Mouse (Mus musculus): Measurements from ENCODE around the gene Cdkn2b.

Gene Cdkn2b

DNA sequence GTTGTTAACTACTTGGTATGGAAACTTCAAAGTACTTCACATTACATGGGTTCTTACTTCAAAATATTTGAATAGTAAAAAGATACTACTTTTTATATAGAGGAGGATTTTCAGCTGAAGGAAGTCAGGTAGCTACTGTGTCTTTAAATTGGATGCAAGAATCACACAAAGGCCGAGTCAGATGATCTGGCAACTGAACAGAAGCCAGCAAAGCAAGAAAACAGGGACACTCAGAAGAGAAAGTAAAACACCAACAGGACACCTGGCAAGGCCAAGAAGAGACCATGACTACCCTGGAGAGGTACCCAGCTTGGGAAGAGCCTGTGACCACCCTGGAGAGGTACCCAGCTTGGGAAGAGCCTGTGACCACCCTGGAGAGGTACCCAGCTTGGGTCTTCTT, 24.3 kb downstream of the Cdkn2b start:
- DNase-seq, result no peak

DNA sequence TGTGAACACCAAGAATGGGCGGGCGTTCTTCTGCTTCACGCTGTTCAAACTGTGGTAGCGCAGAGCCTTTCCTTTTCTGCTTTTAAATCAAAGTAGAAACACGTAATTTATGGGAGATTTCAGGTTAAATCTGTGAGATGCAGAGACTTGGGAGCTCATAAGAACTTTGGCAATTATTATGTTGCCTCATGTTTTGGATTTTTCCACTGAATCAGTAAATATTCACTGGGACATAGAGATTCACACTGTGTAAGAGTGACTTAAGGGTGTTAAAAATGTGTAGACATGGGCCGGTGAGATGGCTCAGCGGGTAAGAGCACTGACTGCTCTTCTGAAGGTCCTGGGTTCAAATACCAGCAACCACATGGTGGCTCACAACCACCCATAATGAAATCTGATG, 25.2 kb downstream of the Cdkn2b start:
- DNase-seq, result no peak

GRCm38 (mm10) chr4:89282661-89283060, 28.2 kb downstream of the Cdkn2b start:
- DNase-seq, result no peak

- no peak for DNase-seq
Measured at GRCm38 (mm10) chr4:89282036-89282566, 28.7 kb downstream of the Cdkn2b start.

GRCm38 (mm10) chr4:89281236-89281635, 29.6 kb downstream of the Cdkn2b start:
- no peak for DNase-seq

DNA sequence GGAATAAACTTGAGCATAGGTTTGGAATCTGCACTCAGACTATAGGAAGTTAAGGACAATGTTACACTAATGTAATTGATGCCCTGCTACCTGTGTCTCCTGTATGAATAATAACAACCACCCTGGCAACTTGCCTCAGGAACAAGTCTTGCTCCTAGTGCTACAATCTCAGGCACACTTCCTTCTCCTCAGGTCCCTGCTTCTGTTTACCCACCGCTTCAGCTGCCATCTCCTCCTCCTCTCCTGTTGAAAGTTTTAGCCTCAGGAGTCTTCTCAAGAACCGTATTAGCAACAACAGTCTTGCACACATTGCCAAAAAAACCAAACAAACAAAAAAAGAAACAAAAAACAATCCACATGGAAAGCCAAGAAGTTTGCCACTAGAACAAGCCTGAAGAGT, 31.2 kb downstream of the Cdkn2b start:
- DNase-seq, result no peak

DNA sequence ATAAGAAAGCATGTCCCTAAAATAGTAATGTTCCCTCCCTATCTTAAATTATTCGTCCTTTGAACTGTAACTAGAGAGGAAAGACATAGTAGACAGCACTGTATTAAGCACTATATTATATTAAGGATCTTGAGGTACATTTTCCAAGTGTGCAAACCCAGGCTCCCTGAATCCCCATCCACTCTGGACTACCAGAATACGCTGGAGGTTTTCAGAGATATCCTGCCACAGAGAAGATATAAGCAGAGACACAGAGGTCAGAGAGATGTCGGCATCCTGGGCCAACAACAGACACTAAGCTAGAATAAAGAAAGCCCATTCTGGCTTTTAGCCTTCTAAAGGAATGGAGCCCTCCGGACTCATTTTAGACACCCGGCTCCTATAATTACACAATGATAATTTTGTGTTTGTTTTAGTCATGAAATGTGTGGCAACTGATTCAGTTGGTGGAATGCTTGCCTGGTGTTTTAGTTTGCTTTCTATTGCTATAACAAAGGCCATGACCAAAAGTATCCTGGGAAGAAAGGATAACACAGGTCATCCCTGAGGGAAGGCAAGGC, 33.4 kb downstream of the Cdkn2b start:
- DNase-seq, result no peak

GRCm38 (mm10) chr4:89276669-89277219, 34.1 kb downstream of the Cdkn2b start:
- DNase-seq, result no peak

GRCm38 (mm10) chr4:89275811-89276584, 34.8 kb downstream of the Cdkn2b start:
- DNase-seq, result no peak

- no peak for DNase-seq
Measured at GRCm38 (mm10) chr4:89274829-89275548, 35.9 kb downstream of the Cdkn2b start.

- no peak for DNase-seq
Measured at GRCm38 (mm10) chr4:89274006-89274405, 36.8 kb downstream of the Cdkn2b start.

DNA sequence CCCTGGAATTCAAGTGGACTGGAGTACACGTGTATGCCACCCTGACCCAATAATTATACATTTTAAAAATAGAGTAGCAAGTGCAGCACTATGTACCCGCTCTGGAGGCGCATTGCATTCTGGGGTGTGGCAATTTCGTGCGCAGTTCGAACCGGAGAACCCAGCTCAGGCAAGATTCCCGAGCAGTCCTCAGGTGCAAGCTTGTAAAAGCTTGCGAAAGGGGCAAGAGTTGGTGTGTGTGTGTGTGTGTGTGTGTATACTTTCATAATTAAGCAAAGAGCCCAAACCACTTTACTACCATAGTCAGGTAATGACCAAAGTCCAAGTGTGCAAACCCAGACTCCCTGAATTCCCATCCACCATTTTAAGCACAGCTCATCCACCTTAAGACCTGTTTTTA, 37.3 kb downstream of the Cdkn2b start:
- no peak for DNase-seq

GRCm38 (mm10) chr4:89272961-89273540, 37.8 kb downstream of the Cdkn2b start:
- no peak for DNase-seq

DNA sequence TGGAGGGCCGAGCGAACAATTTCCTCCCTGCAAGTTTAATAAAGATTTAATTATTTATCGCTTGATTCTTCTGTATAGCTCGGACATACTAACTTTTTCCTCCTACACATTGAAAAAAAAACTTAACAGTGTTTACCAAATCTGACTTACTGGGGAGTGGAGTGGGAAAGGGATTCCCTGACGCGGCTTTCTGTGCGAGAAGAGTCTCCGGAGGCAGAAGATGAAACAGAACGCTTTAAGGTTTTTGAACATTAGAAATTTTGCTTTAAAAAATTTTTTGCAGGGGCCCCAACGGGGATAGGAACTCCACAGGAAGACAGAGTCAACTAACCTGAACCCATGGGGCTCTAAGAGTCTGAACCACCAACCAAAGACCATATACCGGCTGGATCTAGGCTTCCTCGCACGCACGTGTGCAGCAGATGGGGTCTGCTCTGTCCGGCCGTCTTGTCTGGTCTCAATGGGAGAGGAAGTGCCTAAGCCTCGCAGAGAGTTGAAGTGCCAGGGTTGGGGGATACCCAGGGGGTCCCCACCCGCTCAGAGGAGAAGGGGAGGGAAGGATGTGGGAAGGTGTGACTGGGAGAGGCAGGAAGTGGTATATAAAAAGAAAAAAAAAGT, 38.6 kb downstream of the Cdkn2b start:
- DNase-seq, result no peak

GRCm38 (mm10) chr4:89257768-89258167, 53.1 kb downstream of the Cdkn2b start:
- no peak for DNase-seq
